Mouse (Mus musculus) cerebellum, adult 8-10 months (tissue): ENCODE data around the gene Akt3.

Source experiments
- DNase-seq: peaks from one replicate; pipeline ENCODE4 v3.0.0; 2022

The Akt3 gene

GRCm38 (mm10) chr1:176973356-176974088 is 284.5 kb downstream of the Akt3 start:
- DNase-seq: no peak

- no peak for DNase-seq
Measured at GRCm38 (mm10) chr1:176971479-176971797, 286.6 kb downstream of the Akt3 start.

- DNase-seq: no peak
Measured at GRCm38 (mm10) chr1:176970635-176971478, 287.1 kb downstream of the Akt3 start.
